Mouse (Mus musculus): ENCODE measurements at regions not wholly inside any gene's neighbourhood (a gene's known extent, or its start where the extent isn't known, plus 50 kb on each side); places are given as distances from the start of the nearest gene placed in this dataset.
"Not testable (repeated sequence)": the region's sequence is repeated elsewhere in the genome, so short reads cannot be mapped to it uniquely, and the experiment has no call there.

DNA sequence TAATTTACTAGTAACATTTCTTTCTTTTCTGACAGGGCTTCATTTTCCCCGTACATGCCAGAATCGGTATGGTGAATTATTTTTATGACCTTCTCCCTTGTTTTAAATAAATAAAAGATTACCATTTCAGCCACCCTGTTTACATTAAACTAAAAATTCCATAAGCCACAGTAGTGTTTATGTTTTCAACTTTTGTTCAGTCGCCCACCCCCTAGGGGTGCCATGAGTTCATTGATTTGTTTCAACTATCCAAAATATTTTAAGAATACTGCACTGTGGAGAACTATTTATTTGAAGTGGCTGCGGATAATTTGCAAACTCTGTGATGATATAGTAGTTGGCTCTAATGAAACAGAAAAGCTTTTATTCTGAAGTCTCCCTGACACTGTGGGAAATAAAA is 132.9 kb downstream of the Tfec start:
- no peak; the same call in 1 of the 2 replicates for ATAC-seq (ENCODE audit: insufficient read depth, low FRiP score, low read depth)
- WGBS: 34% methylated on average over 4 of the region's 4 CpGs

DNA sequence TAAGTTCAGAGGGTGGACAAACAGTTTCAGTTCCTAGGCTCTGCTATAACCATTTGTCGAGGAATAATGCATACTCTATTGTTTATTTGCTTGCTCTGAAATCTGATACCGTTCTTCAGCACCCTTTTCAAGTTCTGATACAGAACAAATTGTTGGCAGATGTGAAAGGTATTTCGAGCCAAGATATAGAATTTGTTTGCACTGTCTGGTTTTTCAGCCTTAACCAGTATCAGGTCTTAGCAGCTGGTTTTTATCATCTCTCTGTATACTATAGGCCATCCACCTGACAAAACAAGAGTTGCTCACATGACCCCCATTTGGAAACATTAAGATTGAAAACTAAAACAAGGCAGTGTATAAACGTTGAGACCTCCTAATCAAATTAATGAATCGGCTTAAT is 133.5 kb downstream of the Tfec start:
- Histone ChIP-seq H3K4me1 (no peaks in the 10 kb centered on the region), H3K27me3 (replicated peaks) (no peaks in the 10 kb centered on the region), H3K36me3 (no peaks in the 10 kb centered on the region), H3K27ac (peak overlapping the region; percentile 26; the same call in 1 of the 2 replicates), H3K9ac (no peak overlapping the region), H3K4me2 (no peak overlapping the region), H3K9me3 (no peaks in the 10 kb centered on the region), H3K4me3 (replicated peaks) (no peak overlapping the region)
- WGBS: 16% methylated on average over 5 of the region's 5 CpGs
- ATAC-seq (ENCODE audit: insufficient read depth, low FRiP score, low read depth): peak; percentile 63; the same call in 1 of the 2 replicates

More for the DNA sequence above, 132.9 kb downstream of the Tfec start:
- Histone ChIP-seq H3K4me2 (no peak overlapping the region), H3K9ac (no peak overlapping the region), H3K4me3 (replicated peaks) (no peak overlapping the region), H3K27ac (no peak overlapping the region), H3K9me3 (no peaks in the 10 kb centered on the region), H3K27me3 (replicated peaks) (no peaks in the 10 kb centered on the region), H3K36me3 (no peaks in the 10 kb centered on the region), H3K4me1 (no peaks in the 10 kb centered on the region)

DNA sequence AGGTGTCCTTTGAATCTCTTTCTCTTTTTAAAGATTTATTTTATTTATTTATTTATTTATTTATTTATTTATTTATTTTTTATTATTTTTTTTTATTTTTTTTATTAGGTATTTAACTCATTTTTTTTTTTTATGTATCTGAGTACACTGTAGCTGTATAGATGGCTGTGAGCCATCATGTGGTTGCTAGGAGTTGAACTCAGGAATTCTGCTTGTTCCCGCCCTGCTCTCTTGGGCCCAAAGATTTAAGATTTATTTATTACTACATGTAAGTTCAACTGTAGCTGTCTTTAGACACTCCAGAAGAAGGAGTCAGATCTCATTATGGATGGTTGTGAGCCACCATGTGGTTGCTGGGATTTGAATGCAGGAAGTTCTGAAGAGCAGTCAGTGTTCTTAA is 143.2 kb downstream of the Tfec start:
- not testable (repeated sequence) for H3K4me1 ChIP-seq
- WGBS: 80% methylated on average over 1 of the region's 1 CpGs

DNA sequence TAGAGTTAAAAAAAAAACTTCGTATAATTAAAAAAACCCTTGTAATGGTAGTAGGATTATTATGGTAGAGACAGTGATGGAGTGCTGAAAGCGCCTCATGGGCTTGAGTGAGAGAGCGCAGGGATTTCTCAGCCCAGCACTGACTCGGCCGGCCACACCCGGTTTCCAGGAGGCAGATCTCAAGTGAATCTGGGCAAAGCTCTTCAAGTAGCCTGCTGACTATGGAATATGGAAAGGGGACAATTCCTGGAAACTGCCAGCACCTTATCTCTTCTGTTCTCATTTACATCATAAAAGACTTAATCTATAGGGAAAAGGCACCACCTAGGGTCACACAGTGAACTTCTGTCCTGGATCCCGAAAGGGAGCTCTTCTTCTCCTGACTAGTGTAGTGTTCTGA is 165.1 kb downstream of the Tfec start:
- ATAC-seq (ENCODE audit: insufficient read depth, low FRiP score, low read depth): no peak
- Histone ChIP-seq H3K9me3 (no peaks in the 10 kb centered on the region), H3K27ac (no peak overlapping the region), H3K36me3 (no peaks in the 10 kb centered on the region), H3K27me3 (replicated peaks) (no peaks in the 10 kb centered on the region), H3K9ac (no peak overlapping the region), H3K4me2 (no peak overlapping the region), H3K4me1 (no peaks in the 10 kb centered on the region), H3K4me3 (replicated peaks) (no peak overlapping the region)
- WGBS: 73% methylated on average over 7 of the region's 7 CpGs

More for the DNA sequence above, 143.2 kb downstream of the Tfec start:
- not testable (repeated sequence) for H3K9me3 ChIP-seq; H3K27me3 ChIP-seq (replicated peaks); H3K36me3 ChIP-seq; H3K4me3 ChIP-seq (replicated peaks); ATAC-seq (ENCODE audit: insufficient read depth, low FRiP score, low read depth); H3K4me2 ChIP-seq; H3K27ac ChIP-seq; H3K9ac ChIP-seq

DNA sequence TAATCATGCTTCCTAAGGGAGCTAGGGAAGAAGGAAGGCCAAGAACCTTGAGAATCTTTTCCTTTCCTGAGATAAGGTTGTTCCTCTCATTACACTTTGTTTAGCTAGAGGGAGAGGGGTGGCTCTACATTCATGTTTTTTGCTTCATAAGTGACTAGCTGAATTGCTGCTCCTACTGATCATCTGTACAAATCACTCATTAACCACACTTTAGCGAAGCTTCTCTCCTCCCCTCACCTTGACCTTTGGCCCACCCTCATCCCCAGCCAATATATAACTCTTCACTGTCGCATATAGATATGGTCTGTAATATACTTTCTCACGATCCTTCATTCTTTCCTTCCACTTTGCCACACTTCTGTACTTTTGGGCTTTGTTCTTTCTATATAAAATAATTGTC is 166.1 kb downstream of the Tfec start:
- Histone ChIP-seq H3K27me3 (replicated peaks) (no peaks in the 10 kb centered on the region), H3K36me3 (no peaks in the 10 kb centered on the region), H3K9ac (no peak overlapping the region), H3K4me1 (no peaks in the 10 kb centered on the region), H3K4me3 (replicated peaks) (no peak overlapping the region), H3K4me2 (no peak overlapping the region), H3K27ac (no peak overlapping the region), H3K9me3 (no peaks in the 10 kb centered on the region)
- 61% methylated on average over 3 of the region's 3 CpGs for WGBS
- no peak for ATAC-seq (ENCODE audit: insufficient read depth, low FRiP score, low read depth)

DNA sequence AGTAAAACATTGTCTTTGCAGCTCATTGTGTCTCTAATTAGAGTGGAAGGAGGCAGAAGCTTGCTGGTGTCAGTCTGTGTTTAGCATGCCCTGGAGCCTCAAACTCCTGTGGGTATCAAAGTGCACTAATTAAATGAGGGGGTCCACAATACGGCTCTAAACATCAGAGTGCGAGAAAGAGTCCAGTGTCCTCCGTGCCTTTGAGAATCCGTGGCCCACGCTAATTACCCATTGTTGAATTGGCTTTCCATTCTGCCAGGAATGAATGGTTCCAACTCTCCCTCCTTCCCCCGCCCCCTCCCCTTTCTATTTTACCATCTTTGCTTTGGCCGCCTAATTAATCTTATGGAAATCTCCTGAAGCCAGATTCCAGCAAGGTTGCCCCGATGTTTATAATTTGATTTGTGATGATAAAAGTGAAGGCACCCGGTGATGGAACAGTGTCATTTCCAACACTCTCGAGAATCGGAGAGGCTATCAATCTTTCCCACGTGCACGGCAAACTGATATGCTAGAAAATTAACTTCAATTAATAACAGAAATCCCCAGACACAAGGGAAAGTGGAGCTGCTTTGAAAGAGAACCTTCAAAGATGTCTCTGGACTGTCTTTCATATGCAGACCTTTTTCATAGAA is 170.9 kb downstream of the Tfec start:
- Histone ChIP-seq H3K27me3 (replicated peaks) (no peaks in the 10 kb centered on the region), H3K27ac (no peak overlapping the region), H3K9ac (no peak overlapping the region), H3K4me1 (no peaks in the 10 kb centered on the region), H3K36me3 (no peaks in the 10 kb centered on the region), H3K9me3 (no peaks in the 10 kb centered on the region), H3K4me2 (no peak overlapping the region), H3K4me3 (replicated peaks) (no peak overlapping the region)
- WGBS: 35% methylated on average over 13 of the region's 13 CpGs
- ATAC-seq (ENCODE audit: insufficient read depth, low FRiP score, low read depth): no peak

DNA sequence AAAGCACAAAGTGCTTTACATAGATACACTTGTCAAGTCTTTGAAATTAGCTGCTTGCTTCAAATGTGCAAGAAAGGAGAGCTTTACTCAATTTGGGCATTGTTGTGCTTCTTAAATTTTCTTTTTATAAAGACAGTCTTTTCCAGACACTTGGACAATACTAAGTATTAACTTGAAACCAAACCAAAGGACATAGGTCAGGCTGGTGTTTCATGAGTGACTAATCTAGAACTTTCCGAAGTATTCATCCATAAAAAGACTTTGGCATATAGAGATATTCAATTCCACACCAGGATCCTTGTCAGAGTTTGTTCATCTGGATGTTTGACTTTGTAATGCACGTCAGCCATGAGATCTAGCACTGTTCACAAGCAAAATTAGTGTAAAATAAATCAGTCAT is 173.0 kb downstream of the Tfec start:
- no peaks in the 10 kb centered on the region for H3K4me1 ChIP-seq
- no peak overlapping the region for H3K9ac ChIP-seq
- H3K27ac ChIP-seq: no peak overlapping the region
- H3K27me3 ChIP-seq (replicated peaks): no peaks in the 10 kb centered on the region
- H3K4me2 ChIP-seq: no peak overlapping the region
- no peaks in the 10 kb centered on the region for H3K9me3 ChIP-seq
- H3K4me3 ChIP-seq (replicated peaks): no peak overlapping the region
- WGBS: 88% methylated on average over 2 of the region's 2 CpGs
- ATAC-seq (ENCODE audit: insufficient read depth, low FRiP score, low read depth): no peak
- H3K36me3 ChIP-seq: no peaks in the 10 kb centered on the region

DNA sequence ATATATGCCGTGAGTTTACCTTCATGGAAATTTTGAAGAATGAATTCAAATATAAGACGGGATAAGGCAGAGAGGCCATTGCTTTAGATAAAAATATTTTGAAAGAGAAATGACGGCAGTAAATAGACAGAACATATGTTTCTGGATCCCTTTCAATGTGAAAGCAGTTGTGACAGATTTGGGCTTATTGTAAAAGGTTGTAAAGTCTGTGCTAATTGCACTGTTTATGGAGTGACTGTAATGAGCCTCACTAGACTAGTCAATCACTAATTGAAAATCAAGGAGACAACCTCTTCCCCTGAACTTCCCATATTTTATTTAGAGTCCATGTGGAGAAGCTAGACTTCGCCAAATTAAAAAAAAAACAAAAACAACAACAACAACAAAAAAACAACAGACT is 193.7 kb downstream of the Tfec start:
- no peak overlapping the region for H3K27ac ChIP-seq
- no peak for ATAC-seq (ENCODE audit: insufficient read depth, low FRiP score, low read depth)
- no peaks in the 10 kb centered on the region for H3K36me3 ChIP-seq
- H3K4me3 ChIP-seq (replicated peaks): no peak overlapping the region
- no peak overlapping the region for H3K4me2 ChIP-seq
- H3K9ac ChIP-seq: no peak overlapping the region
- 88% methylated on average over 4 of the region's 4 CpGs for WGBS
- no peaks in the 10 kb centered on the region for H3K9me3 ChIP-seq
- no peaks in the 10 kb centered on the region for H3K4me1 ChIP-seq
- no peaks in the 10 kb centered on the region for H3K27me3 ChIP-seq (replicated peaks)

DNA sequence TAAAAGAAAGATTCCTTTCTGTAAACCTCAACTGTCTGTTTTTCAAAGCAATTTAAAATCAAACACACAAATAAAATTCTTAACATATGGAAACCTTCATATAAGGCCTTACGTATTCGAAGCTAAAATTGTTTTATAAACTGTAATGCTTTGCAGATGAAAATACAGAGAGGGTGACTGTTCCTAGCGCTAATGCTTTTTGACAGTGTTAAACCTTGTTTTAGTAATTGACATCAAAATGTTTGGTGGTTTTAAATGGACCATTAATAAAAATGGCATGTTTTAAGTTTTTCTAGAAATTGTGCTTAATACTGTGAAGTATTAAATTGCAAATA is 194.9 kb downstream of the Tfec start:
- WGBS: 50% methylated on average over 3 of the region's 3 CpGs
- Histone ChIP-seq H3K4me2 (no peak overlapping the region), H3K4me1 (no peaks in the 10 kb centered on the region), H3K4me3 (replicated peaks) (no peak overlapping the region), H3K27ac (no peak overlapping the region), H3K9me3 (no peaks in the 10 kb centered on the region), H3K36me3 (no peaks in the 10 kb centered on the region), H3K9ac (no peak overlapping the region), H3K27me3 (replicated peaks) (no peaks in the 10 kb centered on the region)
- no peak for ATAC-seq (ENCODE audit: insufficient read depth, low FRiP score, low read depth)

DNA sequence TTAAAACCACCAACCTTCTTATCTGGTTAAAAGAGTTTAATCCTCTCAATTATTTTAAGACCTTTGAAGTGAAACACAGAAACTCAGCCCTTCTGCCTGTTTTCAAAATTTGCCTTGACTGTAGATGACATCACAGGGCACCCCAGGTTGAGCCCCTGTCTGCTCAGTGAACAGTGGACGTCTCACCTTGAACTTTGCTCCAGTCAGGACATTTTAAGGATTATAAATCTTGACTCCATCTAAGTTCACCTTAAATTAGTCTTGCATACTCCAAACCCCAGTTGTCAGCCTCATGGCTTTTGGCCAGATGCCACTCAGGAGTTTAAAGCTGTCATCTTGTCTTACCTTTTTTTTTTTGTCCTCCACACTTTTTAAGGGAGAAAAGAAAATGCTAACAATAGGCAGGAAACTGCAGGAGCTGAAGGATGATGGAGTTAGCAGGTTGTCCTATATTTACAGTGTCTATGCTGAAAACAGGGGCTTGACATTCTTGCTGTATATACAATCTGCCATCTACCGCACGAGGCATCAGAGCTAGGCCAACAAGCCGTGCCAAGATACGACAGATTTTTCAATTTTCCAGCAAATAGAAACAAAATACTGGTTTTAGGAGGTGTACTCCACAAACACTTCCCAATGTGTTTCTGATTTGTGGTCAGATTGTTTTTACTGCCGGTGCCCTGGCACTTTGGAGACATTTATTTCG is 195.4 kb downstream of the Tfec start:
- H3K9me3 ChIP-seq: no peaks in the 10 kb centered on the region
- no peak overlapping the region for H3K4me2 ChIP-seq
- no peak overlapping the region for H3K9ac ChIP-seq
- no peaks in the 10 kb centered on the region for H3K36me3 ChIP-seq
- no peaks in the 10 kb centered on the region for H3K27me3 ChIP-seq (replicated peaks)
- no peak overlapping the region for H3K4me3 ChIP-seq (replicated peaks)
- 45% methylated on average over 7 of the region's 7 CpGs for WGBS
- H3K4me1 ChIP-seq: no peaks in the 10 kb centered on the region
- 0 out of 2 replicates have a peak overlapping the region, but pooled peaks have one; percentile 18 for H3K27ac ChIP-seq
- no peak for ATAC-seq (ENCODE audit: insufficient read depth, low FRiP score, low read depth)

DNA sequence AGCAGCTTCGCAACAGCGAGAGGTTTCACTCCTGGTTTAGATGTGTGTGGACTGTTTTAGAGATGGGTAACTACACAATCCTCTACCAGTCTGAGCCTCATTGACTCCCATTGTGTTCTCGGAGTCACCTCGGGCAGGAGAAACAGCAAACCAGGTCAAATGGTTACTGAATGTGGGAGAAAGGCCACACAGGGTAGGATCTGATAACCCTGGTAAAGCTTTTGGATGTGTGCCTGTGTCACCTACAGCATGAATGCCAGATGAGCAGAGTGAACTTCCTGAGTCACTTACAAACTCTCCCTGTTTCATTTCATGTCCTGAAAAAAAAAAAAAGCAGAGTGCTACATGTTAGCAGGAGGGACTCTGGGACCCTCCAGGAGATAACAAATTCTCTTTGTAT is 201.0 kb downstream of the Tfec start:
- no peaks in the 10 kb centered on the region for H3K27me3 ChIP-seq (replicated peaks)
- H3K27ac ChIP-seq: no peak overlapping the region
- H3K36me3 ChIP-seq: no peaks in the 10 kb centered on the region
- WGBS: 75% methylated on average over 4 of the region's 4 CpGs
- no peak for ATAC-seq (ENCODE audit: insufficient read depth, low FRiP score, low read depth)
- no peak overlapping the region for H3K4me2 ChIP-seq
- H3K4me1 ChIP-seq: no peaks in the 10 kb centered on the region
- no peak overlapping the region for H3K9ac ChIP-seq
- H3K9me3 ChIP-seq: no peaks in the 10 kb centered on the region
- H3K4me3 ChIP-seq (replicated peaks): no peak overlapping the region

DNA sequence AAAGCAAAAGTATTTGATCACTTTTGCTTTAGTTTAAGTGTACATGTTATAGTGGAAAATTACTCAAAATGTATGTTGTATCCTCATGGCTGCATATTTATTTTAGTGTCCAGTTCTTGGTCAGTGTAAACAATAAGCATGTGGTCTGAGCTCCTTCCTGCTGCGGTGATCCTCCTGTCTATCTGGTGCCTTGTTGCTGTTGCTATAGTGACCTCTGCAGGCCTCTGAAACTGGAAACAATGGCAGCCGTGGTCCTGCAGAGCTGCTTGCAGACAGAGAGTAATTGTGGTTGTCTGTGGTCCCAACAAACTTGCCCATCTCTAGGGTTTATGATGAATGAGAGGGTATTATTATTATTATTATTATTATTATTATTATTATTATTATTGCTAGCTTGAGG is 230.2 kb downstream of the Tfec start:
- Histone ChIP-seq H3K9me3 (no peaks in the 10 kb centered on the region), H3K36me3 (no peaks in the 10 kb centered on the region), H3K27me3 (replicated peaks) (no peaks in the 10 kb centered on the region), H3K4me3 (replicated peaks) (no peak overlapping the region), H3K27ac (no peak overlapping the region), H3K4me2 (no peak overlapping the region), H3K9ac (no peak overlapping the region), H3K4me1 (no peaks in the 10 kb centered on the region)
- ATAC-seq (ENCODE audit: insufficient read depth, low FRiP score, low read depth): no peak
- WGBS: 4% methylated on average over 2 of the region's 2 CpGs

DNA sequence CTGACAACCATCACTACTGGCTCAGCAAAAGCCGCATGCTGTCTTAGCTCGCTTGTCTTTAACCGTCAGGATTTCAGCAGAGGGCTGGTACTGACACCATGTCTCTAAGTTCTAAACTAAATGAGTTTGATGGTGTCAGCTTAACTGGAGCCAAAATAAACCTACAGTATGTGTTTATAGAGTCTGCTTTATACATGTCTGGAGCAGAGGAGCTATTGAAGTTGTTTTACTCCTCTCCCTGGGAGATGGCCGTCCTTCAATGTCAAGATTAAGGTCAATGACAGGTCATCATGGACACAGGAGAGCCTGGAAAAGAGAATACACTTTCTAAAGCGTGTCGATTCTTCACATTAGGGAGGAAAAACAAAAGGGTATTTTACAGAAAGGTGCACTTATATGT is 231.0 kb downstream of the Tfec start:
- WGBS: 20% methylated on average over 6 of the region's 6 CpGs
- Histone ChIP-seq H3K9me3 (no peaks in the 10 kb centered on the region), H3K4me1 (no peaks in the 10 kb centered on the region), H3K27ac (no peak overlapping the region), H3K9ac (no peak overlapping the region), H3K36me3 (no peaks in the 10 kb centered on the region), H3K4me2 (no peak overlapping the region), H3K4me3 (replicated peaks) (no peak overlapping the region), H3K27me3 (replicated peaks) (no peaks in the 10 kb centered on the region)
- no peak for ATAC-seq (ENCODE audit: insufficient read depth, low FRiP score, low read depth)

Data from stomach, embryonic 15.5 days (tissue).